Comparison of ENCODE assay signal across 15 mouse cellular contexts in genomic region chr6:8683379-8683778, GRCm38 (mm10).
DNase-seq lines count a peak whose midpoint lies in the region; ATAC-seq lines count a peak whose summit lies in the region.
"Had no signal": no experiment of that assay in that cellular context is flagged by ENCODE, and none has a peak within 500 bp of the region (broad histone marks: within the 10 kb centered on the region; RNA-seq: fewer than 3 reads in every experiment).

No protein-coding gene starts in this region.

- no peaks in the 10 kb centered on the region for H3K9me3 ChIP-seq in kidney, embryonic 15.5 days (replicated peaks)
- H3K9me3 ChIP-seq: liver, embryonic 12.5 days had no signal

- H3K27ac ChIP-seq in kidney, embryonic 15.5 days, result no peak overlapping the region; the same call in 1 of the 2 replicates
- H3K27ac ChIP-seq: heart, adult 2 months; liver, embryonic 12.5 days; macrophage had no signal

- 69% methylated on average over 10 of the region's 10 CpGs for WGBS in kidney, embryonic 15.5 days

- H3K4me1 ChIP-seq in kidney, embryonic 15.5 days, result 0 out of 2 replicates have a peak, but pooled peaks cover 2% of the 10 kb centered on the region
- H3K4me1 ChIP-seq: liver, embryonic 12.5 days had no signal

- H3K27me3 ChIP-seq in kidney, embryonic 15.5 days, result no peaks in the 10 kb centered on the region
- H3K27me3 ChIP-seq: liver, embryonic 12.5 days had no signal

- no peak for DNase-seq in kidney, adult 11 months
- DNase-seq in frontal cortex, postnatal 14 days (ENCODE audit: low spot score in 2 of 2), result peak; percentile 30 to 53
- DNase-seq in heart, postnatal 4 days, result peak; percentile 22
- DNase-seq in right cerebral cortex, adult 2 months (ENCODE audit: low spot score in 2 of 2), result peak; percentile 37 to 62
- DNase-seq in layer of hippocampus, postnatal 10 days (ENCODE audit: low spot score in 2 of 2), result no peak
- no peak for DNase-seq in thymus, postnatal 25 days
- DNase-seq: adrenal gland, postnatal 25 days; layer of hippocampus, adult 9-11 months; thymus, adult 2 months had no signal

- H3K9ac ChIP-seq in kidney, embryonic 15.5 days, result no peak overlapping the region
- H3K9ac ChIP-seq: liver, embryonic 12.5 days had no signal

- ATAC-seq in kidney, embryonic 15.5 days (replicated peaks; ENCODE audit: low FRiP score), result peak; percentile 67
- no peak for ATAC-seq in erythroblast, adult 5-6 weeks (replicated peaks; ENCODE audit: low FRiP score, poor library complexity, severe bottlenecking)
- ATAC-seq: forebrain, embryonic 16.5 days; liver, embryonic 12.5 days had no signal

- no peak overlapping the region for H3K4me2 ChIP-seq in kidney, embryonic 15.5 days
- H3K4me2 ChIP-seq: liver, embryonic 12.5 days had no signal

- H3K36me3 ChIP-seq in kidney, embryonic 15.5 days, result no peaks in the 10 kb centered on the region
- H3K36me3 ChIP-seq: liver, embryonic 12.5 days had no signal

- H3K4me3 ChIP-seq in kidney, embryonic 15.5 days (replicated peaks), result no peak overlapping the region
- H3K4me3 ChIP-seq: heart, adult 2 months; liver, embryonic 12.5 days had no signal

Comparison
In these comparisons a context has a peak if more than half of its experiments do, and no peak if none do; other contexts are left out.
1. DNase-seq: peak in frontal cortex, postnatal 14 days (2 of 2), heart, postnatal 4 days (single experiment) and right cerebral cortex, adult 2 months (2 of 2); none in kidney, adult 11 months (single experiment), layer of hippocampus, postnatal 10 days (0 of 2) and thymus, postnatal 25 days (single experiment).